Mouse (Mus musculus) CH12.LX (cell line): ENCODE results near the gene Micu1. TPM values are rescaled to one million over a fixed set of nuclear protein-coding genes. Genes with fewer than 3 reads are reported as not detected.

Experiments
- DNase-seq: peaks from one replicate; pipeline ENCODE4 v3.0.0-alpha.2; 2013; ENCODE audit errors: extremely low read depth
- H3K27ac ChIP-seq: 2 replicates; pipeline ENCODE4 v1.5.1; 2012; ENCODE audit warnings: low read depth, mild to moderate bottlenecking, control low read depth, moderate library complexity; ENCODE audit not compliant: insufficient read depth
- H3K27me3 ChIP-seq: replicated peaks from 2 replicates; pipeline ENCODE3; 2012; ENCODE audit warnings: inconsistent platforms
- H3K36me3 ChIP-seq, 2 experiments: replicated peaks in 1 of 2; 2 replicates each; pipeline versions ENCODE3 to v1.6.1; 2012; ENCODE audit warnings: inconsistent platforms in 1 of 2, low read length in 1 of 2, mild to moderate bottlenecking in 1 of 2, mixed read lengths in 1 of 2, moderate library complexity in 1 of 2; ENCODE audit not compliant: control insufficient read depth in 1 of 2, insufficient read depth in 1 of 2
- H3K4me1 ChIP-seq, 2 experiments: 2 replicates each; pipeline ENCODE4 v1.6.1; 2012; ENCODE audit warnings: inconsistent platforms in 1 of 2, moderate library complexity in 1 of 2; ENCODE audit not compliant: insufficient read depth in 2 of 2, control insufficient read depth in 1 of 2
- H3K4me2 ChIP-seq: 2 replicates; pipeline ENCODE4 v1.6.1; 2012; ENCODE audit warnings: low read depth, mild to moderate bottlenecking, control low read depth; ENCODE audit not compliant: poor library complexity, insufficient read depth, severe bottlenecking
- H3K4me3 ChIP-seq, 3 experiments: fragments of 150-350 bp in 1 of 3; sonication (generic) in 1 of 3; replicated peaks in 1 of 3; 2 replicates each; pipeline versions ENCODE3 to v1.5.1; 2011 to 2012; ENCODE audit warnings: low read depth in 2 of 3, low read length in 2 of 3, mild to moderate bottlenecking in 2 of 3, moderate library complexity in 2 of 3, control low read depth in 1 of 3, improper control_type of control experiment in 1 of 3, inconsistent platforms in 1 of 3, mixed read lengths in 1 of 3; ENCODE audit not compliant: poor library complexity in 1 of 3
- H3K79me2 ChIP-seq: replicated peaks from 2 replicates; pipeline ENCODE4 v1.6.1; 2012; ENCODE audit warnings: mild to moderate bottlenecking, moderate library complexity; ENCODE audit not compliant: control insufficient read depth, poor library complexity, insufficient read depth, severe bottlenecking; ENCODE audit errors: extremely low read depth
- H3K9ac ChIP-seq: 2 replicates; pipeline ENCODE4 v1.6.1; 2012; ENCODE audit warnings: low read depth, mild to moderate bottlenecking, control low read depth, moderate library complexity; ENCODE audit not compliant: insufficient read depth
- H3K9me3 ChIP-seq: replicated peaks from 2 replicates; pipeline ENCODE3; 2012; ENCODE audit warnings: low read length, inconsistent platforms, mixed read lengths
- BHLHE40 ChIP-seq: IDR thresholded peaks from 2 replicates; pipeline ENCODE4 v1.6.1; 2011; ENCODE audit warnings: mild to moderate bottlenecking, low read depth, low read length, improper control_type of control experiment
- CHD1 ChIP-seq: IDR thresholded peaks from 2 replicates; pipeline ENCODE4 v1.6.1; 2012; ENCODE audit warnings: low read depth, low read length, improper control_type of control experiment, inconsistent platforms
- CHD2 ChIP-seq: IDR thresholded peaks from 2 replicates; pipeline ENCODE4 v1.6.1; 2011; ENCODE audit warnings: low read length, improper control_type of control experiment
- ELF1 ChIP-seq: IDR thresholded peaks from 2 replicates; pipeline ENCODE4 v1.6.1; 2014; ENCODE audit warnings: low read depth, mild to moderate bottlenecking, inconsistent platforms, low read length, improper control_type of control experiment
- MAX ChIP-seq: IDR thresholded peaks from 2 replicates; pipeline ENCODE4 v1.6.1; 2011; ENCODE audit warnings: low read length, improper control_type of control experiment
- MXI1 ChIP-seq: IDR thresholded peaks from 2 replicates; pipeline ENCODE4 v1.6.1; 2011; ENCODE audit warnings: mild to moderate bottlenecking, low read depth, low read length, improper control_type of control experiment
- PAX5 ChIP-seq: IDR thresholded peaks from 2 replicates; pipeline ENCODE4 v1.6.1; 2012; ENCODE audit warnings: low read length, inconsistent platforms, mixed read lengths
- TCF12 ChIP-seq: IDR thresholded peaks from 2 replicates; pipeline ENCODE4 v1.6.1; 2014; ENCODE audit warnings: low read depth, mild to moderate bottlenecking, inconsistent platforms, low read length, improper control_type of control experiment
- USF1 ChIP-seq: IDR thresholded peaks from 2 replicates; pipeline ENCODE4 v1.6.1; 2014; ENCODE audit warnings: low read depth, mild to moderate bottlenecking, inconsistent platforms, low read length, improper control_type of control experiment
- ZNF384 ChIP-seq: IDR thresholded peaks from 2 replicates; pipeline ENCODE4 v1.6.1; 2012; ENCODE audit warnings: low read depth, low read length, improper control_type of control experiment, inconsistent platforms
- dilution Hi-C: fragments of 300-500 bp; cut with MboI; formaldehyde crosslinking; loops from 2 replicates; pipeline ENCODE4 v1.14.3; 2020; ENCODE audit warnings: low sequenced_read_pairs; ENCODE audit not compliant: extremely low pct_unique_long_range_greater_than_20kb, extremely low pct_ligation_motif_present
- in situ Hi-C: fragments of 300-500 bp; cut with MboI; formaldehyde crosslinking; loops from 3 replicates; pipeline ENCODE4 v1.14.3; 2019; ENCODE audit warnings: low sequenced_read_pairs, low pct_ligation_motif_present, low pct_unique_long_range_greater_than_20kb, mixed read lengths
- polyA plus RNA-seq: library from polyadenylated mRNA; unstranded; fragments of >175 nt; gene quantifications from 2 replicates; pipeline ENCODE4 v1.2.1, GENCODE M21; 2012; ENCODE audit warnings: low read depth; ENCODE audit not compliant: insufficient read length
- total RNA-seq, 2 experiments: library from RNA; depleted of rRNA; stranded (reverse); fragments of 300-350 nt in 1 of 2; fragments of >200 nt in 1 of 2; gene quantifications; 2 replicates each; pipeline ENCODE4 v1.2.3; 2012 to 2014

The Micu1 gene
- total and polyA plus RNA-seq, 3 experiments = 23.1 to 37.1 (median 29.3) TPM

DNA sequence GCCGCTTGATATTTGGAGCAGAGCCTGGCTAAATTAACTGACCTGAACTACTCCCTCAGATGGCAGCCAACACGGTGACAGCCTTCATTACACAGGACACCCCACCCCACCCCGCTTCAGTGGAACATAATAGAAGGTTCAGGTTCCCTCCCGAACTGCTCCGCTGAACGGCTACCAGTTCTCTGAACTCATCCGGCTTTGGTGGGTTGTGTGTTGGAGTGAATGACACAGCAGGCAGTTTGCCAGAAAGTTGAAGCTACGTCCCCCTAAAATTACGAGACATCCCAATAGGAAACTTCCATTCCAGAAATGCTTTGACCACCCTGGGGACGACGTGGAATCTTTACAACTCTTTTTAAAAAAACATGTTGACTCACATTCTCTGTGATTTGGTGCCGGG lies 53.8 kb downstream of the Micu1 start:
- Histone ChIP-seq H3K4me3 (no peak overlapping the region), H3K79me2 (no peaks in the 10 kb centered on the region), H3K9me3 (no peaks in the 10 kb centered on the region), H3K36me3 (peaks cover 3 to 45% of the 10 kb centered on the region in 2 experiments), H3K9ac (no peak overlapping the region), H3K27ac (no peak overlapping the region), H3K4me2 (no peak overlapping the region), H3K4me1 (peaks cover 0 to 11% of the 10 kb centered on the region in 2 experiments; a peak in 3 of 4 replicates), H3K27me3 (no peaks in the 10 kb centered on the region)
- TF ChIP-seq ZNF384 = no peak
- no peak for DNase-seq
- in situ Hi-C loops (no loop called here), dilution Hi-C loops (no loop called here)

DNA sequence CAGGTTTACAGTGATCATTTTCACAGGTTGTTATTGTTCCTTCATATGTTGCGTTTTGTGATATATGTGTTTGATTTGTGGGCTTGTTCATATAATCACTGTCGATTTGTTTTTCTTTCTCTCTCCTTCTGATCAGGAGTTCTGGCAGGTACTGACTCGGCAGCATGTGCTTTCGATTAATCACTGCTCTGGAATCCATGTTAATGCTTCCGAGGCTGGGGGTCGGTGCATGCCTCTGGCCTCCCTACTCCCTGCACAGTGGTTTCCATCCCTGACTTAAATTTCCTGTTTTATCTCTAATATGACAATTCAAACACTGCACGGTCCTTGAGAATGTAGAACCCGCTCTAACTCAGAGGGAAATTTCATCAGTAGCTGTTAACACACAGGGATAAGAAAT lies 54.3 kb downstream of the Micu1 start:
- dilution Hi-C loops (no loop called here), in situ Hi-C loops (no loop called here)
- H3K27me3 ChIP-seq = no peaks in the 10 kb centered on the region
- no peak overlapping the region for H3K27ac ChIP-seq
- H3K9me3 ChIP-seq = no peaks in the 10 kb centered on the region
- H3K36me3 ChIP-seq = peaks cover 3 to 42% of the 10 kb centered on the region in 2 experiments
- H3K4me3 ChIP-seq = no peak overlapping the region
- DNase-seq = no peak
- H3K4me1 ChIP-seq = peaks cover 0 to 11% of the 10 kb centered on the region in 2 experiments; a peak in 3 of 4 replicates
- no peak overlapping the region for H3K9ac ChIP-seq
- no peak overlapping the region for H3K4me2 ChIP-seq
- H3K79me2 ChIP-seq = no peaks in the 10 kb centered on the region
- TF ChIP-seq PAX5 = no peak

GRCm38 (mm10) chr10:59764781-59765180 lies 62.5 kb downstream of the Micu1 start:
- Histone ChIP-seq H3K36me3 (peaks cover 0 to 31% of the 10 kb centered on the region in 2 experiments), H3K9ac (no peak overlapping the region), H3K27ac (no peak overlapping the region), H3K79me2 (no peaks in the 10 kb centered on the region), H3K9me3 (no peaks in the 10 kb centered on the region), H3K27me3 (no peaks in the 10 kb centered on the region), H3K4me2 (no peak overlapping the region), H3K4me1 (no peaks in the 10 kb centered on the region), H3K4me3 (no peak overlapping the region)
- TF ChIP-seq CHD2 (no peak), USF1 (no peak), BHLHE40 (no peak), ZNF384 (no peak), MAX (no peak), TCF12 (no peak), MXI1 (no peak), CHD1 (no peak), ELF1 (no peak)
- dilution Hi-C loops = no loop called here
- in situ Hi-C loops = no loop called here
- DNase-seq = no peak
